Mouse (Mus musculus): ENCODE results near the gene Man2a1.

The Man2a1 gene

DNA sequence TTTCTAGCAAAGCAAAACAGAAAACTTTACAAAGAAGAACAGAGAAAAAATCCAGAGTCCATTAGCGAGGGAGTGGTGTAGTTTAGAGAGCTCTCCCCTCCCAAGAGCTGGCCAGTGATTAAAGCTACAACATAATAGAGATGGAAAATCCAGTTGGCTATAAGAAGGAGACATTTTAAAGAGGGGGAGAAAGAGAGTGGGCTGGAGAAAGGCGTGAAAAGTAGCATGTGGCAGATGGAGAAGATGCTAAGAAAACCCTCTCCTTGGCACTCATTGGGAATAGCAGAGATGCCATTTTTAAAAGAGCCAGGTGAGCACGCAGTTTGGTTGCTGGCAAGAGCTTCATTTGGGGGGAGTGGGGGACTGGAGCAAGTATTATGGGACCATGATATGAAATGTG lies 89.1 kb downstream of the Man2a1 start:
- DNase-seq (ENCODE audit: extremely low read depth, insufficient read length, low spot score), result no peak

GRCm38 (mm10) chr17:64697277-64697831 lies 96.8 kb downstream of the Man2a1 start:
- DNase-seq (ENCODE audit: extremely low read depth, insufficient read length, low spot score), result no peak

DNA sequence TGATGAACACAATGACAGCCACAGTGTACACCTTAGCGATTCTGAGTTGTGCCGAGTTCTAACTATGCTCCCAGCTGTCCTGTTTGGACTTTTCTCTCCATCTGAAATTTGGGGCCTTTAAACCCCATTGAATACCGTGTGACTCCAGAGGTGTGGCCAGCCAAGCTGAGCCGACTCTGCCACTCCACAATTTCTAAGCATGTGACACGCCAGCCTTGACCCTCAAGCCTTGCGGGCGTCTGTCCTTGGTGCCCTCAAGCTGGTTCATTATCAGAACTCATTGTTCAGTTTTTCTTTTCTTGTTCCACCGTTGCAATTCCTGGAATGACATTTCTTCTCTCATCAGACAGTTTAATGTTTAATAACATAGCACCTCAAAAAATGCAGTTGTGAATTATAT lies 98.0 kb downstream of the Man2a1 start:
- DNase-seq (ENCODE audit: extremely low read depth, insufficient read length, low spot score), result no peak

- no peak for DNase-seq (ENCODE audit: extremely low read depth, insufficient read length, low spot score)
Measured at GRCm38 (mm10) chr17:64703649-64704230, 103.2 kb downstream of the Man2a1 start.

GRCm38 (mm10) chr17:64707529-64707928 lies 107.0 kb downstream of the Man2a1 start:
- DNase-seq (ENCODE audit: extremely low read depth, insufficient read length, low spot score), result no peak

GRCm38 (mm10) chr17:64716318-64716717 lies 115.8 kb downstream of the Man2a1 start:
- no peak for DNase-seq (ENCODE audit: extremely low read depth, insufficient read length, low spot score)

GRCm38 (mm10) chr17:64719760-64720159 lies 119.2 kb downstream of the Man2a1 start:
- no peak for DNase-seq (ENCODE audit: extremely low read depth, insufficient read length, low spot score)

- DNase-seq (ENCODE audit: extremely low read depth, insufficient read length, low spot score), result no peak
Measured at GRCm38 (mm10) chr17:64721112-64721511, 120.6 kb downstream of the Man2a1 start.

- no peak for DNase-seq (ENCODE audit: extremely low read depth, insufficient read length, low spot score)
Measured at GRCm38 (mm10) chr17:64723162-64723561, 122.6 kb downstream of the Man2a1 start.

DNA sequence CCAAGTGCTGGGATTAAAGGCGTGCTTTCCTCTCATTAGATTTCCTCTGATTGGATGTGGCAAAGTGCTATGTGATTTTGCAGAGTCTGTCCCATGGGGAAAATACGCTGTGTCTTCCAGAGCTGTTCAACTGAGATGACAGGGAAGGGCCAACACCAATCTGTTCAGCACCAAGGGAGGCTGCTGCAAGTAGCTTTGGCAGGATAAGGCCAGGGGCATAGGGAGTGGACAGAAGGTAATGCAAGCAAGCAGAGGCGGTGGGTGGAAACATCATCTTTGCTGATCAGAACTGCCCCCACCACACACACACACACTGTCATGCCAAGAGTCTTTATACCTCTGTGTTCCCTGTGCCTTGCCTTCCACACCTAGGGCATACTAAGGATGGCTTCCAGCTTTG lies 124.7 kb downstream of the Man2a1 start:
- no peak for DNase-seq (ENCODE audit: extremely low read depth, insufficient read length, low spot score)

DNA sequence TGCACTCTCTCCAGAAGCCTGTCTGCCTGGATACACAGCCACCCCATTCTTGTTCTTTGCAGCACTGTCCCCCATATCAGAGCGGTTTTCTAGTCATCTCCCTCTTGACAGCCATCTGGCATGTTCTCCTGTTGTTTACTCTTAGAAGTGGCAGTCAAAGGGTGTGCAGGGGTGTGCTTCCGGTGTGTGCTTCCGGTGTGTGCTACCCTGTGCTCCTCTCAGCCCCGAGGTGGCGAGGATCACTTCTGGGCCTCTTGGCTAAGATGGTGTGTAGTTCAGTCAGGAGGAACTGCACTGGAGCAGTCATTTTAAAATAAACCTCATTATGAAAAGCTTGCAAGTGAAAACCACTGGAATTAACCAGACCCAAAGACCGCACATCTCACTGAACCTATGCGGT lies 125.5 kb downstream of the Man2a1 start:
- no peak for DNase-seq (ENCODE audit: extremely low read depth, insufficient read length, low spot score)

DNA sequence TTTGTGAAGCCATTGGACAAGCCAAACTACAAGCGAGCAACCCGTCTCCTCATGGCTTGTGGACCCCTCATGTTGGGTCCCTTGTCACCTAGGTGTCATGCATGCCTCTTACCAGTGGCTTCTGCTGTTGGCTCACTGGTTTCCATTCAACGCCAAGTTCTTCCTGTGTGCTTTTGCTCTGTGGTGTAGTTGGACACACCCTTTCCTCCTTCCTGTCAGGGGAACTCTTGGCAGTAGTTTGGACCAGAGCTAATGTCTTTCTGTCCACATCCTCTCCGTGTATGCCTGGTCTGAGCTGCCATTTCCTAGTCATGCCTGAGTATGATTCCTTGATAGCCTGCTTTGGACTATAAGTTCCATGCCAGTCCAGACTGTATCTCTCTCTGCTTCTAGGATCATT lies 135.0 kb downstream of the Man2a1 start:
- DNase-seq (ENCODE audit: extremely low read depth, insufficient read length, low spot score), result no peak

- no peak for DNase-seq (ENCODE audit: extremely low read depth, insufficient read length, low spot score)
Measured at GRCm38 (mm10) chr17:64737918-64738317, 137.4 kb downstream of the Man2a1 start.

DNA sequence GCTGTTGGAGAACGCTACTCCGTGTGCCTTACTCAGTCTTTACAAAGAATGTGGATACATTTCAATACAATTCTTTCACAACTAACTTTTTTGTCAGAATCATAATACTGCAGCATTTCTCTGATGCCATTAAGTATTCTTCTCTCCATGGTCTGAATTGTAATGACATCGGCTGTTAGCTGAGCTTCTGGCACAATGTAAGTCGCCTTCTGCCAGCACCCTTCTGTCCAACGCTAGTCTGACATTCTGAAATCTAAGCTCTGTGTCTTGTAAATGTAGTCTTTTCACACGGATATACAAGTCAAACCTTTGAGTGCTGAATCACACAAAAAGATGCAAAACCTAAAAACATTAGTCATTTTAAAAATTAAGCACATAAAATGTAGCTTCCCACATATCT lies 138.6 kb downstream of the Man2a1 start:
- no peak for DNase-seq (ENCODE audit: extremely low read depth, insufficient read length, low spot score)

GRCm38 (mm10) chr17:64742715-64743605 lies 142.4 kb downstream of the Man2a1 start:
- DNase-seq (ENCODE audit: extremely low read depth, insufficient read length, low spot score), result no peak

GRCm38 (mm10) chr17:64743606-64744300 lies 143.2 kb downstream of the Man2a1 start:
- DNase-seq (ENCODE audit: extremely low read depth, insufficient read length, low spot score), result no peak

- DNase-seq (ENCODE audit: extremely low read depth, insufficient read length, low spot score), result no peak
Measured at GRCm38 (mm10) chr17:64746637-64747225, 146.2 kb downstream of the Man2a1 start.

DNA sequence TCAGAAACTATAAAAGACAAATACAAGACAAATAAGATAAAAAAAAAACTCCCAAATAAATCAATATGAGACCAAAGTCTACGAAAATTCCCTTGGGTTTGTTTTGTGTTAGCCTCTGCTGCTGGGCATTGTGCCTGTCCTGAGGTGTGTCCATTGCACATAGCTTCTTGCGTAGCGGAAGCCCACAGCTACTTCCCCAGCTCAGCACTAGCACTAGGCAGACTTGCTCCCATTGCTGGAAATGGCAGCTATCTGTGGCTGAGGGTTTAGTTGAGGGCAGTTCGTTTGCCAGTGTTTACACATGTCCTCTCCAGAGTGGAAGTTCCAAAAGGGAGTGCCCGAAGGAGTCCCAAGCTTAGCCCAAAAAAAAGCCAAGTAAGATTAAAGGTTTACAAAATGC lies 146.9 kb downstream of the Man2a1 start:
- no peak for DNase-seq (ENCODE audit: extremely low read depth, insufficient read length, low spot score)

- no peak for DNase-seq (ENCODE audit: extremely low read depth, insufficient read length, low spot score)
Measured at GRCm38 (mm10) chr17:64748131-64748530, 147.6 kb downstream of the Man2a1 start.

DNA sequence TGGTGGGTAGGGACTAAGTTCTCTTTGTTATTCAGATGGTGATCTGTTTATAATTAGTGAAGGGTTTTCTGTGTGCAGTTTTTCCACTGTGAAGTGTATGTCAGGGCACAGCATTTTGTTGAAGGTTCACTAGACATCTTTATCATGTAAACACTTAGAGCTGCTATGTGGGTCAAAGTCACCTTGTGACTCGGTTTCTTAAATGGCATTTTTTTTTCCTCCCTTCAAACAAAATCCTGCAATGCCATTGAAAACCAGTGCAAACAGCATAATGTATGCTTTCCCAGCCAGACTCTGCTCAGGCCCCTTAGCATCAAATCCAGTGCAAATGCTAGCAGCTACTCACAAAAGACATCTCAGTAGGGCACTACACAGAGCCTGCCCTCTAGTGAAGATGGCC lies 148.6 kb downstream of the Man2a1 start:
- DNase-seq (ENCODE audit: extremely low read depth, insufficient read length, low spot score), result no peak

DNA sequence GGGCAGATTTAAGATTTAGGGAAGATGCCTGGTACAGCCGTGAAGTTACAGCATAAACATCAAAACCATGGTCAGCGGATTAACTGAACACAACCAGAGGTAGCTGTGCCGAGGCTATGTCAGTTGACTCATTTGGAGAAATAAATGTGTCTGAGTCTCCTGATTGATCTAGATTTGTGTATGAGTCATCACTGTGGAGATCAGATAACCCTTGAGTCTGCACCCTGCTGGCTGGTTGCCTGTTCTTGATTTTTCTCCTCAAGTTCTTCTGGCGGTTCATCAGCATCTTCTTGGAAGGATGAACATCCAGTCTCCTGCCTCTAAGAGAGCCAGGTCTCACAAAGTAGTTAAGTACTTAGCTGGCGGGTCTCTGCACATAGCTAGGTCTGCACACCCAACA lies 150.7 kb downstream of the Man2a1 start:
- DNase-seq (ENCODE audit: extremely low read depth, insufficient read length, low spot score), result no peak
